9 mouse cellular contexts compared by ENCODE assay signal in genomic region chr9:43808546-43808945, GRCm38 (mm10).
DNase-seq lines count a peak whose midpoint lies in the region; TF ChIP-seq lines count a peak whose summit lies in the region.
"Had no signal": no experiment of that assay in that cellular context is flagged by ENCODE, and none has a peak within 500 bp of the region (broad histone marks: within the 10 kb centered on the region; RNA-seq: fewer than 3 reads in every experiment).

No protein-coding gene starts in this region.

- H3K27ac ChIP-seq in layer of hippocampus, adult 2 months: no peak overlapping the region

- no peak for TF ChIP-seq CTCF in layer of hippocampus, adult 2 months (conservative IDR thresholded peaks at IDR 0.05)

- DNase-seq in gastrocnemius, postnatal 25 days: peak; percentile 24
- DNase-seq in gastrocnemius, postnatal 4 days (ENCODE audit: low spot score in 2 of 2): no peak
- DNase-seq in right cerebral cortex, adult 18-20 months: peak; percentile 19
- no peak for DNase-seq in right cerebral cortex, adult 2 months (ENCODE audit: low spot score in 2 of 2)
- peak; percentile 19 for DNase-seq in kidney, adult 9 months
- DNase-seq in retina, postnatal 1 day: peak; percentile 87
- no peak for DNase-seq in layer of hippocampus, adult 2 months (ENCODE audit: low spot score in 2 of 2)
- no peak for DNase-seq in cerebellum, postnatal 4 days (ENCODE audit: low spot score in 2 of 2)
- DNase-seq: cerebellum, adult 11 months had no signal

- H3K4me3 ChIP-seq in layer of hippocampus, adult 2 months: no peak overlapping the region

Comparison
In these comparisons a context has a peak if more than half of its experiments do, and no peak if none do; other contexts are left out.
1. DNase-seq: peak in gastrocnemius, postnatal 25 days (single experiment), right cerebral cortex, adult 18-20 months (single experiment), kidney, adult 9 months (single experiment) and retina, postnatal 1 day (single experiment); none in gastrocnemius, postnatal 4 days (0 of 2), right cerebral cortex, adult 2 months (0 of 2), layer of hippocampus, adult 2 months (0 of 2) and cerebellum, postnatal 4 days (0 of 2).